8 mouse cellular contexts compared by ENCODE assay signal in the genomic region with DNA sequence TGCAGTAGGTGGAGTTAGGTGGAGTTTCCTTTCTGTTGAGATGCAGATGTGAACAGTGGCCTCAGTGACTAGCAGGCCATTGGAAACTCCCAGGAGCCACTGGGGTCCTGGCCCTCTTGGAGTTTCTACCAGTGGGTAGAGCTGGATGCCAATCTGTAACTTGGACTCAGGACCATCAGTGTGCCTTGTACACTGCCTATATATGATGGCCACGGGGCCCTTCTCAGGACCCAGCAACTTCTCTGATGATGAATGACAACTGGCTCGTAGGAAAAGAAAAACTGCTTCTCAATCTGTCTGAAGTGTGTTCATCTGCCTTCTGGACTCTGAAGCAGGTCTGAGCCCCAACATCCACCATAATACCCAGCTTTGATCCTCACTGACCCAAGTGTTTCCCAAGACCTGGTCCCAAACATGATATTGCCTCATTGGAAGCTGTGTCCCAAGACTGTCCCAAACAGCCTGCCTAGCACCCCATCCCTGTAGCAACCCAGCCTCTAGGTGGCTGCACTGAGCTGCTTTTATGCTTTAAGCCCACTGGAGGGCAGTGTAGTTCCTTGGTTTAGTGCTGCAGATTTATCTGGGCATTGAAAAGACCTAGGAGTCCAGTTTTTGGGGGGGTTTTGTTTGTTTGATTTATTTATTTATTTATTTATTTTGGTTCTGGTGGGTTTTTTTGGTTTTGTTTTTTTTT. TPM values are rescaled to one million over a fixed set of nuclear protein-coding genes. Genes with fewer than 3 reads are reported as not detected.
DNase-seq lines count a peak whose midpoint lies in the region; ATAC-seq and TF ChIP-seq lines count a peak whose summit lies in the region.

No protein-coding gene starts in this region.

- peak; percentile 75 for DNase-seq in G1E (ENCODE audit: low spot score)
- peak; percentile 88 for DNase-seq in forebrain, embryonic 14.5 days (ENCODE audit: low spot score)
- peak; percentile 73 to 74 for DNase-seq in heart, postnatal 36 days
- DNase-seq in layer of hippocampus, adult 11-12 months (ENCODE audit: low spot score) = peak; percentile 81
- peak; percentile 70 to 75 for DNase-seq in lung, adult 18-20 months
- peak; percentile 72 for DNase-seq in thymus, adult 2 months

- TF ChIP-seq CTCF in G1E (IDR thresholded peaks at IDR 0.05; ENCODE audit: low read depth, low read length) = peak; percentile 85
- peak; percentile 67; the same call in 1 of the 2 replicates for TF ChIP-seq CTCF in thymus, adult 2 months (IDR thresholded peaks at IDR 0.05; ENCODE audit: borderline replicate concordance, control insufficient read depth, extremely low read depth, insufficient read depth, low read length, poor library complexity)

- no peak overlapping the region for H3K27ac ChIP-seq in forebrain, embryonic 14.5 days (ENCODE audit: low read depth, low read length)
- H3K27ac ChIP-seq in neural tube, embryonic 15.5 days (replicated peaks) = no peak overlapping the region
- no peak overlapping the region for H3K27ac ChIP-seq in thymus, adult 2 months (ENCODE audit: control insufficient read depth, insufficient read depth, low read length)

- H3K9ac ChIP-seq in forebrain, embryonic 14.5 days (ENCODE audit: low read length) = no peak overlapping the region
- no peak overlapping the region for H3K9ac ChIP-seq in neural tube, embryonic 15.5 days (replicated peaks)

- no peaks in the 10 kb centered on the region for H3K9me3 ChIP-seq in G1E (replicated peaks)
- no peaks in the 10 kb centered on the region for H3K9me3 ChIP-seq in forebrain, embryonic 14.5 days (replicated peaks; ENCODE audit: control insufficient read depth, low read length)
- no peaks in the 10 kb centered on the region for H3K9me3 ChIP-seq in neural tube, embryonic 15.5 days (replicated peaks)

- H3K4me3 ChIP-seq in G1E (ENCODE audit: low read depth, low read length) = no peak overlapping the region
- no peak overlapping the region for H3K4me3 ChIP-seq in forebrain, embryonic 14.5 days (ENCODE audit: low read depth, low read length)
- H3K4me3 ChIP-seq in neural tube, embryonic 15.5 days (replicated peaks) = no peak overlapping the region
- H3K4me3 ChIP-seq in thymus, adult 2 months (ENCODE audit: control insufficient read depth, insufficient read depth, low read length) = no peak overlapping the region

- no peaks in the 10 kb centered on the region for H3K27me3 ChIP-seq in G1E (ENCODE audit: insufficient read depth, low read length)
- no peaks in the 10 kb centered on the region for H3K27me3 ChIP-seq in forebrain, embryonic 14.5 days (replicated peaks; ENCODE audit: control insufficient read depth, insufficient read depth, low read length)
- H3K27me3 ChIP-seq in neural tube, embryonic 15.5 days (replicated peaks) = no peaks in the 10 kb centered on the region
- no peaks in the 10 kb centered on the region for H3K27me3 ChIP-seq in thymus, adult 2 months (ENCODE audit: control insufficient read depth, insufficient read depth, low read length)

- no peaks in the 10 kb centered on the region for H3K4me1 ChIP-seq in G1E (ENCODE audit: insufficient read depth, low read depth, low read length)
- no peaks in the 10 kb centered on the region for H3K4me1 ChIP-seq in forebrain, embryonic 14.5 days (ENCODE audit: control insufficient read depth, insufficient read depth, low read length)
- H3K4me1 ChIP-seq in neural tube, embryonic 15.5 days = 0 out of 2 replicates have a peak, but pooled peaks cover 4% of the 10 kb centered on the region
- H3K4me1 ChIP-seq in thymus, adult 2 months (replicated peaks; ENCODE audit: control insufficient read depth, insufficient read depth, low read length) = no peaks in the 10 kb centered on the region

- no peak overlapping the region for H3K4me2 ChIP-seq in forebrain, embryonic 14.5 days (ENCODE audit: low read length)
- no peak overlapping the region for H3K4me2 ChIP-seq in neural tube, embryonic 15.5 days

- intact Hi-C loops in heart, postnatal 36 days (cut with DNase I) = loop anchor here (1.0 to 5.0 kb wide), 3 partner anchors 44 to 155 kb away; no protein-coding TSS in a partner anchor

- TF ChIP-seq POLR2A in thymus, adult 2 months (IDR thresholded peaks at IDR 0.05; ENCODE audit: control insufficient read depth, extremely low read depth, insufficient read depth, low read length, poor library complexity) = no peak

- peak; percentile 83 for ATAC-seq in G1E (ENCODE audit: extremely low read depth, insufficient number of reproducible peaks, low FRiP score, poor library complexity, severe bottlenecking)
- peak; percentile 74 for ATAC-seq in cerebellum, adult (ENCODE audit: insufficient number of reproducible peaks, low FRiP score, low TSS enrichment)
- peak; percentile 72 for ATAC-seq in forebrain, embryonic 14.5 days
- peak; percentile 60; the same call in 1 of the 2 replicates for ATAC-seq in neural tube, embryonic 15.5 days (ENCODE audit: low FRiP score)

- 94% methylated on average over 2 of the region's 2 CpGs for WGBS in forebrain, embryonic 14.5 days
- 82% methylated on average over 2 of the region's 2 CpGs for WGBS in neural tube, embryonic 15.5 days
- WGBS in thymus, adult 2 months = 77% methylated on average over 2 of the region's 2 CpGs

- H3K36me3 ChIP-seq in G1E (replicated peaks) = peaks cover 58% of the 10 kb centered on the region
- peaks cover 39% of the 10 kb centered on the region for H3K36me3 ChIP-seq in forebrain, embryonic 14.5 days (ENCODE audit: control insufficient read depth, insufficient read depth, low read length)
- H3K36me3 ChIP-seq in neural tube, embryonic 15.5 days = peaks cover 24% of the 10 kb centered on the region
- peaks cover 23% of the 10 kb centered on the region for H3K36me3 ChIP-seq in thymus, adult 2 months (ENCODE audit: control insufficient read depth, insufficient read depth, low read length)

RNA-seq across cellular contexts. Expression of gene Itm2c, which starts 40.9 kb away (rescaled TPM):
- 51.8 and 67.5 TPM in 2 replicates for total RNA-seq in G1E (2014; fragmentation: Nextera tagmentation)
- total RNA-seq in G1E (2017) = 149 and 176 TPM in 2 replicates
- polyA plus RNA-seq in G1E (2012) = 67.9 and 69.9 TPM in 2 replicates
- polyA plus RNA-seq in forebrain, embryonic 14.5 days (2014; fragmentation: Nextera tagmentation; extraction: Ambion mirVana) = 149 and 157 TPM in 2 replicates
- total RNA-seq in heart, postnatal 36 days (2021) = 10 to 100 TPM; 61.5 to 66.5 TPM
- 185 and 211 TPM in 2 replicates for polyA plus RNA-seq in neural tube, embryonic 15.5 days (2015; fragmentation: Nextera tagmentation; extraction: Ambion mirVana)
- 186 and 232 TPM in 2 replicates for polyA plus RNA-seq in thymus, adult 2 months (2012; rRNA removed)

RNA-seq across cellular contexts. Expression of gene Cab39, which starts 59.9 kb away (rescaled TPM):
- 147 and 159 TPM in 2 replicates for total RNA-seq in G1E (2014; fragmentation: Nextera tagmentation)
- total RNA-seq in G1E (2017) = 208 and 231 TPM in 2 replicates
- polyA plus RNA-seq in G1E (2012) = 41.8 and 51.3 TPM in 2 replicates
- polyA plus RNA-seq in forebrain, embryonic 14.5 days (2014; fragmentation: Nextera tagmentation; extraction: Ambion mirVana) = 62.9 and 74.3 TPM in 2 replicates
- total RNA-seq in heart, postnatal 36 days (2021) = 100 to 1,000 TPM; 110 to 111 TPM
- 42.8 and 45.3 TPM in 2 replicates for polyA plus RNA-seq in neural tube, embryonic 15.5 days (2015; fragmentation: Nextera tagmentation; extraction: Ambion mirVana)
- 65.1 and 72.8 TPM in 2 replicates for polyA plus RNA-seq in thymus, adult 2 months (2012; rRNA removed)
